Mouse (Mus musculus): Measurements from ENCODE around the gene Cmss1.

Gene Cmss1

GRCm38 (mm10) chr16:57515636-57516035 lies 91.0 kb downstream of the Cmss1 start:
- no peak for DNase-seq (ENCODE audit: extremely low spot score)

GRCm38 (mm10) chr16:57514371-57514770 lies 92.3 kb downstream of the Cmss1 start:
- no peak for DNase-seq (ENCODE audit: extremely low spot score)

DNA sequence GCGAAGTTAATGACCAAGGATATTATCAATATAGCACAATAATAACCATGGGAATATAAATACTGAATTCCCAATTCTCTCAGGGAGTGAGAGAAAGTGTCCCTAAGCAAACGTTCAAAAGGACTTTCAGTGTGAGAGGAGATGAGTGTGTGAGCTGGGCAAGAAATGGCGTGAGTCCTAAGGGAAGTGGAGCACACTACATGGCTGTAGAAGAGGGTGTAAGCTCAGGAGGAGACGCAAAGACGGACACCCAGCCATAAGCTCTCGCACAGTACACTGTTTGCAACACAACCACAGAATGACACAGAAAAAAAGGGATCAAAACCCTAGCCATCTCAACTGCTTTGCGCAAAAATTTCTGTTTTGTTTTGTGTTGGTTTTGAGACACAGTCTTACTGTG lies 93.1 kb downstream of the Cmss1 start:
- no peak for DNase-seq (ENCODE audit: extremely low spot score)

DNA sequence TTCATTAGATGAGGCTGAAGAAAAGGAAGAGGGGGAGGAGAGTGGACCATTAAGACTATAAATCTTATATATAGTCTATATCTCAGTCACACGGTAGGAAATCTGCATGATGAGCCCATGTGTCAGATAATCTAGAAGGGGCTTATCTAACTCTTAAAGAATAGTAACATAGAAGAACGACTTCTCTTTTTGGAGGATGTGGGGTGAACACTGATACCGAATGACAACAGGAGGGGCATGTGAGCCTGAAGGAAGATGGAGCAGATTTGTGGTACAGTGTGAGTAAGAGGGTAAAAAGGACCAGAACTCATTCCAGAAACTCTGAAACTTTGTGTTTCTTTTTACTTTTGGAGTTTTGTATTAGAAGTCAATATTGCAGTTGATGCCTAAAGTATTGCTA lies 97.6 kb downstream of the Cmss1 start:
- DNase-seq (ENCODE audit: extremely low spot score): no peak

DNA sequence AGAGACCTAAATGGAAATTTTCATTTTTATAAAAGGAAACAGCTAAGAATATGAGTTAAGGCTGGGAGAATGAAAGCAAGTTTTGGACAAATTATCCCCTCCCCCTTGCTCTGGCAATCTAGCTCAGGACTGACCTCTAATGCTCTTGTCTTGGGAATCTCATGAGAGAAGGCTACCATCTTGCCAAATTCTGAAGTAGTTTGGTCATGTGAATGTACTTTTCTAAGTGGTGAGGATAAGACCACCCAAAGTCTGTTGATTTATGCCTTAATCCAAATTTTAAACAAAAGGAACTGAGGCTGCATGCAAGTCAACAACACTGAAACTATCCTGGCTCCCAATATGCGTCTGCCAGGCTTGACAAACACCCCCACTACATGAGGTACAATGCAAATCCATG lies 98.3 kb downstream of the Cmss1 start:
- no peak for DNase-seq (ENCODE audit: extremely low spot score)

- DNase-seq (ENCODE audit: extremely low spot score): no peak
These were observed 100.5 kb downstream of the Cmss1 start for GRCm38 (mm10) chr16:57506133-57506532.

DNA sequence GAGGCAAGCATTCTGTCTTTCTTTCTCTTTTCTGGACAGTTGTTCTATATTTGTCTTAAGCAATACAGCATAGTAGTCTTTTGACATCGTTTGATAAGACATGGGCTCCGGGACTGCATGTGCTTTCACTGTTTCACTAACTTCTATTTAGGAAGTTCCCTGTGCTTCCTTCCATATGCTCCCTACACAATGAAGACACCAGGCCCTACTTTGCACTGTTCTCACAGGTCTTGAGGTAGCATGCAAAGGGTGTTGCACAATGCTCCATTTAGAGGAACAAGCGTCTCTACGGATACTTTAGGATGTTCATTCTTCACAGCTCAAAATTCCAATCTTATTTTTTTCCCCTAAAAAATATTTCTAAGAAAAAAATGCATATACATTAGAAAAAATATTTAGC lies 101.9 kb downstream of the Cmss1 start:
- DNase-seq (ENCODE audit: extremely low spot score): no peak

DNA sequence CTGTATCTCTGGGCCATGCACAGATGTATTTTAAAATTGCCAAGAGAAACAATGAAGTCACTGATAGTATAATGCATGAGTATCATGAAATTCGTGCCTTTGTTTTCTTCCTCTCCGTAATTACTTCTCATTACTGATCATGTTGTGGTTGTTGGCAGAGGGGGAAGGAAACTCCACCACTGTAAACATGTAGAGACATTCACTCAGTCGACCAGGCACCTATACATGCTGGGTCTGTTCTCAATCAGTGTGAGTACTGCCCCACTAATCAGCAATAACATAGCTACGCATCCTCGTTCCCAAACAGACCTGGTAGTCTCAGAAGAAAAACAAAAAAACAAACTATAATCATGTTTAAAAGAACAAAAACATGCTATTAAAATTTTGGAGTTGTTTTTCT lies 103.9 kb downstream of the Cmss1 start:
- no peak for DNase-seq (ENCODE audit: extremely low spot score)

DNA sequence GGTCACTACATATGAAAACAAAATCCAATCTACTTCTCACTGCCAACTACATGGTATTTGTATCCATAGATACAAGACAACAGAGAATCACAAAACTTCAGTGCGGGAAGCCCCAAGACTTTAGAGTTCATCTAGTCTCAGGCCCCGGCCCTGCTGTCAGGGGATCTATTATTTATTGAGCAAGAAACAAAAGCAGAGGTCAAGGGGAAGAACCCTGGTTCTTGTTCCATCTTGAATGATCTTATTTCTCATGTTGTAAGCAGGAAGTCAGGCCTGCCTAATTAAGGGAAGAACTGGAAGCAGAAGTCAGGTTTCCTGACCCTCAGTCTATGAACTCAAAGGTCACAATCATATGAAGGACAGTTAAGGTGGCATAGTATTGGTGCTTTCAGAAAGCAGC lies 104.4 kb downstream of the Cmss1 start:
- peak; percentile 24 for DNase-seq (ENCODE audit: extremely low spot score)

- no peak for DNase-seq (ENCODE audit: extremely low spot score)
These were observed 105.8 kb downstream of the Cmss1 start for GRCm38 (mm10) chr16:57500851-57501250.

- no peak for DNase-seq (ENCODE audit: extremely low spot score)
These were observed 110.1 kb downstream of the Cmss1 start for GRCm38 (mm10) chr16:57496437-57497173.

DNA sequence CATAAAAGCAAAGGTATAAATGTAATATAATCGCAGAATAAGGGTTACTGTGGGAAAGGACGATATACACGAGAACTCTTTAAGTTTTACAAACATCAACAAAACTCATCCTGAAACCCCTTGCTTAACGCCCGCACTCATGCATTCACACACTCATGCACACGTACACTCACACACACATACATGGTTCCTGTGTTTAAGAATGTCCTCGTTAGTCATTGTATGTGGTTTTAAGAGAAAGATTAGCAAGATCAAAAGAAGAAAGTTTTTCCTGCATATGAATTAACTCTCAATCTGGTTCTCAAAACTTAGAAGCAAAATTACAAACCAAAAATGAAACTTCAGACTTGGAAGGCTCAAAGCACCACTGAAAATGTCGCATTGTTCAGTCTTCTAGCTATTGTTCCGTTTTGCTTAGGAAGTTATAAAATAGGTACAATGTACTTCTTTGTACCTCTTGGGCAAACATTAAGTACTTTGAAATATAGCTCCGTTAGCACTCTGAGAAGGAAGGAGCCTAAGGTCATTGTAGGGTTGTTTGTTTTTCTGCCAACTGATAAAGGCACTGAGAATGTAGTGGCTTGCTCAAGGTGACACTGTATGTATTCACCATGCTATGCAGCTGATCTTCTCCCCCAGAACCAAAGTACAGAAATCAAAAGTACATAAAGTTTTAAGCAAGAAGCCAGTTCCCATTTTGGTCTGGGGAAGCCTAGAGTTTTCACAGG lies 111.0 kb downstream of the Cmss1 start:
- DNase-seq (ENCODE audit: extremely low spot score): no peak

DNA sequence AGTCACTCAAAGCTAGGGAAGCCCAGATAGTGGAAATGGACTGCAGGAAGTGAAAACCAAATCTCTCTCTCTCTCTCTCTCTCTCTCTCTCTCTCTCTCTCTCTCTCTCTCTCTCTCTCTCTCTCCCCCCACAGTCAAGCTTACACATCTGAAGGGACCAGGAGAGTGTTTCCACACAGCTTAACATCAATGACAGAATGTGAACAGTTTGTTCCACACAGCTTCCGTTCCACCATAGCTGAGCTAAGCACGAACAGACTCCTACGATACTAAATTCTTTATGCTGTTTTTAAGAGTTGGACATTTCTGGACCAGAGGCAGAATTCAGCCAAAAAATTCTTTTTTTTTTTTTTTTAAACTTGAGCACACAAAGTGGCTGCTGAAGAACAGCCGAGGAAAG lies 114.8 kb downstream of the Cmss1 start:
- DNase-seq (ENCODE audit: extremely low spot score): no peak

GRCm38 (mm10) chr16:57490691-57491090 lies 116.0 kb downstream of the Cmss1 start:
- DNase-seq (ENCODE audit: extremely low spot score): no peak

GRCm38 (mm10) chr16:57488661-57489060 lies 118.0 kb downstream of the Cmss1 start:
- no peak for DNase-seq (ENCODE audit: extremely low spot score)

DNA sequence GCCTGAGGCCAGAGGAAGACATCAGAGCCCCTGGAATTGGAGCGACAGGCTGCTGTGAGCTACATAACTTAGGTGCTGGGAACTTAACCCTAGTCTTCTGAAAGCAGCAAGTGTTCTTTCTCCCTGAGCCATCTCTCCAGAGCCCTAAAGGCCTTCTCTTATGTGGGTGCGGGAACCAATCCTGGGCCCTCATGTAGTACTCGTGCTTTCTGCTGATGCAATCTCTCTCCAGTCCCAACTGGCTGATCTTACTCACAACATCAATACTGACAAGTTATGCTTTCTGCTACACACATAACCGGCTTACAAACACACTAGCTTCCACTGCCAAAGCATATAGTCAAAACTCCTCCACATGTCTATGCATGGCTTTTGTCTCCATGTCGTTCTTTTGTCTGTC lies 120.4 kb downstream of the Cmss1 start:
- DNase-seq (ENCODE audit: extremely low spot score): no peak

- no peak for DNase-seq (ENCODE audit: extremely low spot score)
These were observed 121.4 kb downstream of the Cmss1 start for GRCm38 (mm10) chr16:57485265-57485664.

- no peak for DNase-seq (ENCODE audit: extremely low spot score)
These were observed 122.4 kb downstream of the Cmss1 start for GRCm38 (mm10) chr16:57484043-57484795.

- no peak for DNase-seq (ENCODE audit: extremely low spot score)
These were observed 123.2 kb downstream of the Cmss1 start for GRCm38 (mm10) chr16:57483503-57483902.

DNA sequence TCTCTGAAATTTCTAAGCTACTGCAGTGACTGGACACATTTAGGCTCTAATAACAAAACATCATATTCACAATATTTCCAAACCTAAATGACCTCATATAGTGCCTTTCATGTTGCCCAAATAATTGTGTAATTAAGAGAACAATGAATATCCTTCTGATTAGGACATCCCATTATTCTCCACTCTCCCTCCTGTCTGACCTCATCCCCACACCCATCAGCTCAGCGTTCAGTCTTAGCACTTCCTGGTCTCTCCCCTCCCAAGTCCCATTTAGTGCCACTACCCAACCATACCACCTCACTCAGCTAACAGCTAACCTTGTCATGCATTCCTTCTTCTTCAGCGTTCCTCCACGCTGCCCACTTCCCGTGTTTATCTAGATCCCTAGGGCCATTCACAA lies 123.8 kb downstream of the Cmss1 start:
- DNase-seq (ENCODE audit: extremely low spot score): no peak

DNA sequence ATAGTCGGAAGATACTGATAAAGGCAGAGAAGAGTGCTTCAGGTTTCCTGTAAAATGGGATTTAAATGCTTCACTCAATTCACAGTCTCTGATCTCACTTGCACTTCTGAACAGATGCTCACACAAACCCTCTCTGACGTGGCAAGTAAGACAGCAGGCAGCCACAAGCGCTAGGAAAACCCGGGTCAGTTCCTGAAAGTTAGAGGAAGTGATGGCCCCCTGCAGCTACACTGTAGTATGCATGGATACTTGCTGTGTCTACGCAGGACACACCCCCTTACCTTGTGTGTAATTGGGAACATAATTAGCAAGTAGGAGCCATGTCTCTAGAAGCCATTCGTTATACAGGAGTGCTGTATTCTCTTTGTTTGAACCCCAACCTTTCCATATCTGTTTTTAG lies 124.4 kb downstream of the Cmss1 start:
- no peak for DNase-seq (ENCODE audit: extremely low spot score)

GRCm38 (mm10) chr16:57479776-57480175 lies 126.9 kb downstream of the Cmss1 start:
- no peak for DNase-seq (ENCODE audit: extremely low spot score)

DNA sequence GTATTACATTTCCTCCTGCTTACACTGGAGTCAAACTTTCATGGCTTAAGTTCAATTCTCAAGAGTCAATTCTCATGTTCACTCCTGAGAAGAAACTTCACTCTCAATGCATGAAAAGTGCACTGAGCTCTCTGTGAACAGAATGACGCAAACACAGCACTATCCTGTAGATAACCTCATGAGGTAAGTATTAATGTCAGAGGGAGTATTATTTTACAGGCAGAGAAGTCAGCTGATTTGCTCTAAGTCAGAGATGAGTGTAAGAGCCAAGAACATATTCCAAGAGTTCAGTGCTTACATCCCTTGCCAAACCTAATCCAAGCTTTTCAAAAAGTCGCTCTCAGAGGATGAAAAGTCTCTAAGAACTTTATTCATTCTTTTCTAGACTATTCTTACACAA lies 128.2 kb downstream of the Cmss1 start:
- no peak for DNase-seq (ENCODE audit: extremely low spot score)

All from embryo, embryonic 9.5 days (tissue).